Mouse (Mus musculus) olfactory bulb, adult 2 months (tissue): ENCODE results near the gene Bmp7.

Experiments used
- CTCF ChIP-seq: fragments of 200-500 bp; IDR thresholded peaks from 2 replicates; pipeline ENCODE4 v1.5.1; 2012; ENCODE audit warnings: low read depth, mild to moderate bottlenecking, low read length, moderate library complexity; ENCODE audit not compliant: insufficient read depth
- POLR2A ChIP-seq: fragments of 200-500 bp; IDR thresholded peaks from 2 replicates; pipeline ENCODE4 v1.6.1; 2012; ENCODE audit warnings: mild to moderate bottlenecking, low read depth, low read length, moderate library complexity; ENCODE audit not compliant: insufficient read depth

DNA sequence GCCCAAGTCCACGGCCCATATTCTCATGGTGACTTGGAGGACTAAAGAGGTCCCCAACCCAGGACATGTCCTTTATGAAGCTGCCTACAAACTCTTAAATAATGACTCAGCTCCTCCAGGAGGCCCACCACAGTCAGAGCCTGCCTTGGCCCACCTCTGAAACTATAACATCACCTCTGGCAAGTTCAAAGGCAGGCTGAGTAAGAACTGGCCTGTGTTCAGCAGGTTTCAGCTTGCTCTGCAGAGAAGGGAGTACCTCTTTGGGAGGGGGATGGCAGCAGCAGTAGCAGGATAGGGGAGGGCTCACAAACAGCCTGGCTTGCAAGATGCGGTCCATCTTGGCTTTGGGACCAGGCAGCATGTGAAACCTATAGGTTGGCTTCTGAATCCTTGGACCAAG lies 31.7 kb upstream of the Bmp7 start:
- no peak for TF ChIP-seq CTCF
- no peak for TF ChIP-seq POLR2A
